Mouse (Mus musculus) ES-Bruce4 (cell line): ENCODE measurements around the gene Tmprss11e.

Source experiments
- CTCF ChIP-seq: IDR thresholded peaks from one replicate; pipeline ENCODE4 v1.8.1; 2011; ENCODE audit warnings: low read depth, low read length
- EP300 ChIP-seq: IDR thresholded peaks from 2 replicates; pipeline ENCODE4 v1.6.1; 2011; ENCODE audit warnings: low read depth, low read length; ENCODE audit not compliant: insufficient read depth
- POLR2A ChIP-seq: IDR thresholded peaks from one replicate; pipeline ENCODE4 v1.8.1; 2011; ENCODE audit warnings: low read length; ENCODE audit not compliant: insufficient read depth

DNA sequence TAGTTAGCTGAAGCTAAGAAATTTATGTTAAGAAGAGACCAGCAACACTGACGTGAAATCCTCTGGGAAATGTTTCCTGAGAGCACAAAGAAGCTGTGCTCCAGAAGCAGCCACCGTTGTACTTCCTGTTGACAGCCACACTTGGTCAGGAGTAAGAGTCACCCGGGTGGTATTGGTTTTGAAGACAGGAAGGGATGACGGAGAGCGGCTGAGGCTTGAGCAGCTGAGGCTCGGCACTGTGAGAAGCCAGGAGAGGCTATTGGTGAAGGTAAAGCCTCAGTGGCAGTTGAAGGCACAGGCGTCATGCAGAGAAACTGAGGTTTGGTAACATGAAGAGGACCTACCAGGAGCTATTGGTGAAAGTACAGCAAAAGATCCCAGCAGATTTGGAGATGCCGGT is 47.2 kb upstream of the Tmprss11e start:
- no peak for TF ChIP-seq CTCF
- TF ChIP-seq POLR2A = no peak
- TF ChIP-seq EP300 = no peak
